Mouse (Mus musculus) midbrain, embryonic 15.5 days (tissue): Measurements from ENCODE around the gene Kcne1l. TPM values are rescaled to one million over a fixed set of nuclear protein-coding genes. Genes with fewer than 3 reads are reported as not detected.

Source experiments
- ATAC-seq: fragments of 200-750 bp; cut with Nextera tagmentation; replicated peaks from 2 replicates; pipeline ENCODE4 v1.8.0; 2017; ENCODE audit warnings: moderate TSS enrichment
- H3K27ac ChIP-seq: fragments of 300-500 bp; sonication (generic); 2 replicates; pipeline ENCODE4 v1.5.1; 2015; ENCODE audit warnings: mild to moderate bottlenecking, inconsistent platforms
- H3K27me3 ChIP-seq: fragments of 300-500 bp; sonication (generic); replicated peaks from 2 replicates; pipeline ENCODE4 v1.6.1; 2015; ENCODE audit warnings: inconsistent platforms
- H3K36me3 ChIP-seq: fragments of 300-500 bp; sonication (generic); replicated peaks from 2 replicates; pipeline ENCODE4 v1.6.1; 2015; ENCODE audit warnings: inconsistent platforms
- H3K4me1 ChIP-seq: fragments of 300-500 bp; sonication (generic); 2 replicates; pipeline ENCODE4 v1.6.1; 2015; ENCODE audit warnings: inconsistent platforms
- H3K4me2 ChIP-seq: fragments of 300-500 bp; sonication (generic); 2 replicates; pipeline ENCODE4 v1.6.1; 2015; ENCODE audit warnings: inconsistent platforms, mild to moderate bottlenecking, moderate library complexity
- H3K4me3 ChIP-seq: fragments of 300-500 bp; sonication (generic); 2 replicates; pipeline ENCODE4 v1.5.1; 2015; ENCODE audit warnings: mild to moderate bottlenecking, inconsistent platforms
- H3K9ac ChIP-seq: fragments of 300-500 bp; sonication (generic); 2 replicates; pipeline ENCODE4 v1.6.1; 2015; ENCODE audit warnings: mild to moderate bottlenecking, inconsistent platforms
- H3K9me3 ChIP-seq: fragments of 300-500 bp; sonication (generic); 2 replicates; pipeline ENCODE4 v1.6.1; 2016; ENCODE audit warnings: inconsistent platforms
- WGBS: fragments of 180-500 bp; shearing (Covaris S2); methylation state at CpG from one replicate; pipeline ENCODE4 v1.1.7; 2015; ENCODE audit warnings: mixed read lengths; 5-methylcytosine and 5-hydroxymethylcytosine counted together
- polyA plus RNA-seq: library from polyadenylated mRNA; unstranded; fragments of >200 nt; fragmentation: Nextera tagmentation; extraction: Ambion mirVana; gene quantifications from 2 replicates; pipeline ENCODE4 v1.2.1, GENCODE M21; 2015

The Kcne1l gene
- polyA plus RNA-seq, 1 experiment from 2014 or later = 21.5 TPM

DNA sequence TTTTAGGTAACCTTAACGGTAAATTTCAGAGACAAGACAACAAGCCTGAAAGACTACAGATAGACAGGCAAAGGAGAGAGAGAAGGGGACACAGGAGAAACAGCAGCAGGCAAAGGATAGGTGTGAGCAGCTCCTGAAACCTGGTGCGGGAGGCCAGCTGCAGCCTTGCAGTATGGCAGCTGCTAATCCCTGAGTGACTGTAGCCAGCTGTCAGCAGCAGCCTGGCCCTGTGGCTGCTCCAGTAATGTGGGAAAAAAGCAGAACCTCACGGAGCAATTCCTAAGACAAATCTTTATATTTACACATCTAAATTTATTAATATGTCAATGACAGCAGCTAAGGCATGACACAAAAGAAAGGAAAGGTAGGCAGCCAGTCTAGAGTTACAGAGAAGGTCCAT lies 29.5 kb downstream of the Kcne1l start:
- Histone ChIP-seq H3K9ac (no peak overlapping the region), H3K27me3 (no peaks in the 10 kb centered on the region), H3K4me2 (no peak overlapping the region), H3K4me1 (no peaks in the 10 kb centered on the region), H3K36me3 (no peaks in the 10 kb centered on the region), H3K27ac (no peak overlapping the region), H3K4me3 (no peak overlapping the region), H3K9me3 (no peaks in the 10 kb centered on the region)
- WGBS = 52% methylated on average over 3 of the region's 3 CpGs
- ATAC-seq = no peak

DNA sequence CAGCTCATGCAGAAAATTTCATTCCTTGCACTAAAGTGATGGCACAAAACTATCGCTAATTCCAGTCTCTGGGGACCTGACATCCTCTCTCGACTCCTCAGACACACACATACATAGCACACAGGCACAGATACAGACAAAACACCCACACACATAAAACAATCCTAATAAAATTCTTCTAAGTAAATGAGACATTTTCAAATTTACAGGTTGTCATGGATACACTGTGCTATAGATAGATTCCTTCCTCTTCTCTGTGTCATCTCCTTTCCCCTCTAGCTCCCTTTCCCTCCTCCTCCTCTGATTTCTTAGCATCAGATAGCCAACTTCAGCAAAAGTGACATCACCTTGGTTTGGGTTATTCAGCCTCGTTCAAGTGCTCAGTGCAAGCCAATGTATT lies 30.1 kb downstream of the Kcne1l start:
- Histone ChIP-seq H3K27me3 (no peaks in the 10 kb centered on the region), H3K9ac (no peak overlapping the region), H3K4me3 (no peak overlapping the region), H3K27ac (no peak overlapping the region), H3K36me3 (no peaks in the 10 kb centered on the region), H3K9me3 (no peaks in the 10 kb centered on the region), H3K4me2 (no peak overlapping the region), H3K4me1 (no peaks in the 10 kb centered on the region)
- no peak for ATAC-seq
- 64% methylated on average over 3 of the region's 3 CpGs for WGBS

Other genes starting within 250 kb of the Kcne1l start
- 0.04 and 0.05 TPM in 2 replicates for gene Gucy2f, start 109.4 kb downstream of the Kcne1l start, polyA plus RNA-seq
- gene Nxt2, start 79.5 kb downstream of the Kcne1l start, polyA plus RNA-seq = 16.0 and 19.2 TPM in 2 replicates
- 17.8 and 20.3 TPM in 2 replicates for gene Acsl4, start 84.2 kb upstream of the Kcne1l start, polyA plus RNA-seq